Mouse (Mus musculus) large intestine, adult 2 months (tissue): ENCODE measurements around the gene Atp6v1g3. TPM values are rescaled to one million over a fixed set of nuclear protein-coding genes. Genes with fewer than 3 reads are reported as not detected.

Experiments
- DNase-seq: peaks from one replicate; pipeline ENCODE4 v3.0.0-alpha.2; 2012; ENCODE audit warnings: low read depth, low spot score
- WGBS: fragments of 180-500 bp; shearing (Covaris S2); methylation state at CpG from one replicate; pipeline ENCODE4 v1.1.7; 2018; 5-methylcytosine and 5-hydroxymethylcytosine counted together
- polyA plus RNA-seq: library from polyadenylated mRNA; depleted of rRNA; stranded (reverse); fragments of >200 nt; gene quantifications from 2 replicates; pipeline ENCODE4 v1.2.3, GENCODE M21; 2012

Atp6v1g3 gene
- polyA plus RNA-seq, 1 experiment: not detected

GRCm38 (mm10) chr1:138282413-138283141 lies 9.0 kb downstream of the Atp6v1g3 start:
- 38% methylated on average over 3 of the region's 3 CpGs for WGBS
- DNase-seq: no peak

GRCm38 (mm10) chr1:138287665-138288064 lies 14.1 kb downstream of the Atp6v1g3 start:
- 88% methylated on average over 4 of the region's 4 CpGs for WGBS

GRCm38 (mm10) chr1:138288721-138289120 lies 15.2 kb downstream of the Atp6v1g3 start:
- DNase-seq: no peak
- WGBS: 70% methylated on average over 1 of the region's 1 CpGs

More at GRCm38 (mm10) chr1:138287665-138288064, 14.1 kb downstream of the Atp6v1g3 start:
- DNase-seq: no peak

GRCm38 (mm10) chr1:138289455-138290425 lies 16.2 kb downstream of the Atp6v1g3 start:
- no peak for DNase-seq
- WGBS: 61% methylated on average over 7 of the region's 7 CpGs

GRCm38 (mm10) chr1:138291463-138291862 lies 17.9 kb downstream of the Atp6v1g3 start:
- 77% methylated on average over 5 of the region's 5 CpGs for WGBS
- DNase-seq: no peak

- DNase-seq: no peak
- WGBS: 83% methylated on average over 5 of the region's 5 CpGs
These were observed 20.9 kb downstream of the Atp6v1g3 start for GRCm38 (mm10) chr1:138294487-138294886.

- DNase-seq: no peak
- 22% methylated on average over 2 of the region's 2 CpGs for WGBS
These were observed 24.6 kb downstream of the Atp6v1g3 start for GRCm38 (mm10) chr1:138298156-138298555.

GRCm38 (mm10) chr1:138299576-138299975 lies 26.0 kb downstream of the Atp6v1g3 start:
- DNase-seq: no peak
- WGBS: 64% methylated on average over 4 of the region's 4 CpGs

GRCm38 (mm10) chr1:138301920-138302319 lies 28.4 kb downstream of the Atp6v1g3 start:
- WGBS: 74% methylated on average over 5 of the region's 5 CpGs

GRCm38 (mm10) chr1:138302756-138303155 lies 29.2 kb downstream of the Atp6v1g3 start:
- WGBS: 89% methylated on average over 2 of the region's 2 CpGs
- DNase-seq: no peak

More at GRCm38 (mm10) chr1:138301920-138302319, 28.4 kb downstream of the Atp6v1g3 start:
- DNase-seq: no peak

- WGBS: 74% methylated on average over 1 of the region's 1 CpGs
- no peak for DNase-seq
These were observed 29.8 kb downstream of the Atp6v1g3 start for GRCm38 (mm10) chr1:138303296-138303695.

- no peak for DNase-seq
- WGBS: 64% methylated on average over 8 of the region's 8 CpGs
These were observed 30.8 kb downstream of the Atp6v1g3 start for GRCm38 (mm10) chr1:138304141-138304915.

- WGBS: 23% methylated on average over 3 of the region's 3 CpGs
- no peak for DNase-seq
These were observed 49.1 kb downstream of the Atp6v1g3 start for GRCm38 (mm10) chr1:138322657-138323056.

GRCm38 (mm10) chr1:138323076-138323630 lies 49.6 kb downstream of the Atp6v1g3 start:
- WGBS: 65% methylated on average over 4 of the region's 4 CpGs
- no peak for DNase-seq

- WGBS: 44% methylated on average over 4 of the region's 4 CpGs
- DNase-seq: no peak
These were observed 52.6 kb downstream of the Atp6v1g3 start for GRCm38 (mm10) chr1:138326091-138326490.

GRCm38 (mm10) chr1:138326566-138326965 lies 53.0 kb downstream of the Atp6v1g3 start:
- DNase-seq: no peak
- whole genome bisulfite sequencing: 30% methylated on average over 2 of the region's 2 CpGs

- WGBS: 64% methylated on average over 18 of the region's 18 CpGs
- no peak for DNase-seq
These were observed 54.1 kb downstream of the Atp6v1g3 start for GRCm38 (mm10) chr1:138327466-138328245.

- 19% methylated on average over 12 of the region's 12 CpGs for WGBS
These were observed 54.8 kb downstream of the Atp6v1g3 start for GRCm38 (mm10) chr1:138328320-138328719.

GRCm38 (mm10) chr1:138330556-138330955 lies 57.0 kb downstream of the Atp6v1g3 start:
- WGBS: 92% methylated on average over 2 of the region's 2 CpGs
- no peak for DNase-seq

More at GRCm38 (mm10) chr1:138328320-138328719, 54.8 kb downstream of the Atp6v1g3 start:
- no peak for DNase-seq
